Mouse (Mus musculus): ENCODE measurements around the gene Abca14. TPM values are rescaled to one million over a fixed set of nuclear protein-coding genes. Genes with fewer than 3 reads are reported as not detected.
"Not testable (repeated sequence)": the region's sequence is repeated elsewhere in the genome, so short reads cannot be mapped to it uniquely, and the experiment has no call there.

Gene Abca14
- polyA plus RNA-seq, 1 experiment: not detected

- Histone ChIP-seq H3K27me3 (ENCODE audit: control insufficient read depth, insufficient read depth, low read length) (no peaks in the 10 kb centered on the region), H3K27ac (ENCODE audit: control insufficient read depth, insufficient read depth, low read length) (no peak overlapping the region), H3K4me1 (replicated peaks; ENCODE audit: control insufficient read depth, insufficient read depth, low read length) (no peaks in the 10 kb centered on the region), H3K4me3 (ENCODE audit: control insufficient read depth, insufficient read depth, low read length) (no peak overlapping the region), H3K36me3 (ENCODE audit: control insufficient read depth, insufficient read depth, low read length) (no peaks in the 10 kb centered on the region)
- no peak for DNase-seq
- 81% methylated on average over 7 of the region's 7 CpGs for WGBS
- TF ChIP-seq CTCF (IDR thresholded peaks at IDR 0.05; ENCODE audit: borderline replicate concordance, control insufficient read depth, extremely low read depth, insufficient read depth, low read length, poor library complexity) (no peak), POLR2A (IDR thresholded peaks at IDR 0.05; ENCODE audit: control insufficient read depth, extremely low read depth, insufficient read depth, low read length, poor library complexity) (no peak)
Observed at GRCm38 (mm10) chr7:120271135-120271991, 67.6 kb downstream of the Abca14 start.

GRCm38 (mm10) chr7:120272110-120272509 is 68.3 kb downstream of the Abca14 start:
- no peak overlapping the region for H3K4me3 ChIP-seq (ENCODE audit: control insufficient read depth, insufficient read depth, low read length)
- TF ChIP-seq CTCF (IDR thresholded peaks at IDR 0.05; ENCODE audit: borderline replicate concordance, control insufficient read depth, extremely low read depth, insufficient read depth, low read length, poor library complexity) (no peak), POLR2A (IDR thresholded peaks at IDR 0.05; ENCODE audit: control insufficient read depth, extremely low read depth, insufficient read depth, low read length, poor library complexity) (no peak)
- DNase-seq: no peak
- WGBS: 95% methylated on average over 7 of the region's 7 CpGs
- H3K36me3 ChIP-seq (ENCODE audit: control insufficient read depth, insufficient read depth, low read length): no peaks in the 10 kb centered on the region
- H3K27ac ChIP-seq (ENCODE audit: control insufficient read depth, insufficient read depth, low read length): no peak overlapping the region
- H3K27me3 ChIP-seq (ENCODE audit: control insufficient read depth, insufficient read depth, low read length): no peaks in the 10 kb centered on the region
- H3K4me1 ChIP-seq (replicated peaks; ENCODE audit: control insufficient read depth, insufficient read depth, low read length): no peaks in the 10 kb centered on the region

- WGBS: 78% methylated on average over 3 of the region's 3 CpGs
- H3K4me1 ChIP-seq (replicated peaks; ENCODE audit: control insufficient read depth, insufficient read depth, low read length): no peaks in the 10 kb centered on the region
- no peak for DNase-seq
Observed at GRCm38 (mm10) chr7:120285286-120285685, 81.5 kb downstream of the Abca14 start.

GRCm38 (mm10) chr7:120316086-120316485 is 112.3 kb downstream of the Abca14 start:
- Histone ChIP-seq H3K4me1 (replicated peaks; ENCODE audit: control insufficient read depth, insufficient read depth, low read length) (no peaks in the 10 kb centered on the region), H3K4me3 (ENCODE audit: control insufficient read depth, insufficient read depth, low read length) (no peak overlapping the region), H3K36me3 (ENCODE audit: control insufficient read depth, insufficient read depth, low read length) (no peaks in the 10 kb centered on the region), H3K27me3 (ENCODE audit: control insufficient read depth, insufficient read depth, low read length) (no peaks in the 10 kb centered on the region), H3K27ac (ENCODE audit: control insufficient read depth, insufficient read depth, low read length) (no peak overlapping the region)
- no peak for TF ChIP-seq CTCF (IDR thresholded peaks at IDR 0.05; ENCODE audit: borderline replicate concordance, control insufficient read depth, extremely low read depth, insufficient read depth, low read length, poor library complexity)
- no peak for TF ChIP-seq POLR2A (IDR thresholded peaks at IDR 0.05; ENCODE audit: control insufficient read depth, extremely low read depth, insufficient read depth, low read length, poor library complexity)
- no peak for DNase-seq
- 84% methylated on average over 1 of the region's 1 CpGs for WGBS

More at GRCm38 (mm10) chr7:120285286-120285685, 81.5 kb downstream of the Abca14 start:
- no peak for TF ChIP-seq POLR2A (IDR thresholded peaks at IDR 0.05; ENCODE audit: control insufficient read depth, extremely low read depth, insufficient read depth, low read length, poor library complexity)
- TF ChIP-seq CTCF (IDR thresholded peaks at IDR 0.05; ENCODE audit: borderline replicate concordance, control insufficient read depth, extremely low read depth, insufficient read depth, low read length, poor library complexity): no peak
- Histone ChIP-seq H3K27me3 (ENCODE audit: control insufficient read depth, insufficient read depth, low read length) (no peaks in the 10 kb centered on the region), H3K27ac (ENCODE audit: control insufficient read depth, insufficient read depth, low read length) (no peak overlapping the region), H3K4me3 (ENCODE audit: control insufficient read depth, insufficient read depth, low read length) (no peak overlapping the region), H3K36me3 (ENCODE audit: control insufficient read depth, insufficient read depth, low read length) (no peaks in the 10 kb centered on the region)

GRCm38 (mm10) chr7:120322963-120323362 is 119.2 kb downstream of the Abca14 start:
- no peaks in the 10 kb centered on the region for H3K27me3 ChIP-seq (ENCODE audit: control insufficient read depth, insufficient read depth, low read length)
- no peaks in the 10 kb centered on the region for H3K4me1 ChIP-seq (replicated peaks; ENCODE audit: control insufficient read depth, insufficient read depth, low read length)
- no peaks in the 10 kb centered on the region for H3K36me3 ChIP-seq (ENCODE audit: control insufficient read depth, insufficient read depth, low read length)
- no peak for TF ChIP-seq POLR2A (IDR thresholded peaks at IDR 0.05; ENCODE audit: control insufficient read depth, extremely low read depth, insufficient read depth, low read length, poor library complexity)
- TF ChIP-seq CTCF (IDR thresholded peaks at IDR 0.05; ENCODE audit: borderline replicate concordance, control insufficient read depth, extremely low read depth, insufficient read depth, low read length, poor library complexity): no peak
- DNase-seq: no peak
- no peak overlapping the region for H3K4me3 ChIP-seq (ENCODE audit: control insufficient read depth, insufficient read depth, low read length)
- WGBS: 35% methylated on average over 4 of the region's 4 CpGs
- no peak overlapping the region for H3K27ac ChIP-seq (ENCODE audit: control insufficient read depth, insufficient read depth, low read length)

- H3K27ac ChIP-seq (ENCODE audit: control insufficient read depth, insufficient read depth, low read length); H3K36me3 ChIP-seq (ENCODE audit: control insufficient read depth, insufficient read depth, low read length); DNase-seq; H3K27me3 ChIP-seq (ENCODE audit: control insufficient read depth, insufficient read depth, low read length); H3K4me3 ChIP-seq (ENCODE audit: control insufficient read depth, insufficient read depth, low read length); H3K4me1 ChIP-seq (replicated peaks; ENCODE audit: control insufficient read depth, insufficient read depth, low read length): not testable (repeated sequence)
- 76% methylated on average over 2 of the region's 2 CpGs for WGBS
Observed at GRCm38 (mm10) chr7:120325911-120326310, 122.2 kb downstream of the Abca14 start.

Measured in thymus, adult 2 months (tissue).